Mouse (Mus musculus) midbrain, embryonic 16.5 days (tissue): Measurements from ENCODE around the gene Gm10663. TPM values are rescaled to one million over a fixed set of nuclear protein-coding genes. Genes with fewer than 3 reads are reported as not detected.
A peak's percentile ranks its signal among the peaks of the same experiment; 100 is the strongest.

Source experiments
- ATAC-seq: fragments of 200-750 bp; cut with Nextera tagmentation; 2 replicates; pipeline ENCODE4 v1.8.0; 2017; ENCODE audit warnings: moderate TSS enrichment
- H3K27ac ChIP-seq: fragments of 300-500 bp; sonication (generic); 2 replicates; pipeline ENCODE4 v1.5.1; 2014; ENCODE audit warnings: mild to moderate bottlenecking, low read length, mixed read lengths
- H3K27me3 ChIP-seq: fragments of 300-500 bp; sonication (generic); 2 replicates; pipeline ENCODE4 v1.6.1; 2014; ENCODE audit warnings: low read depth, low read length, mixed read lengths; ENCODE audit not compliant: control insufficient read depth, insufficient read depth
- H3K36me3 ChIP-seq: fragments of 300-500 bp; sonication (generic); 2 replicates; pipeline ENCODE4 v1.6.1; 2014; ENCODE audit warnings: mild to moderate bottlenecking, low read length, moderate library complexity, mixed read lengths; ENCODE audit not compliant: control insufficient read depth, insufficient read depth
- H3K4me1 ChIP-seq: fragments of 300-500 bp; sonication (generic); 2 replicates; pipeline ENCODE4 v1.6.1; 2014; ENCODE audit warnings: mild to moderate bottlenecking, low read length, mixed read lengths; ENCODE audit not compliant: control insufficient read depth, insufficient read depth
- H3K4me2 ChIP-seq: fragments of 300-500 bp; sonication (generic); 2 replicates; pipeline ENCODE4 v1.6.1; 2014; ENCODE audit warnings: mild to moderate bottlenecking, low read length, mixed read lengths
- H3K4me3 ChIP-seq: fragments of 300-500 bp; sonication (generic); 2 replicates; pipeline ENCODE4 v1.5.1; 2014; ENCODE audit warnings: low read depth, mild to moderate bottlenecking, low read length, moderate library complexity, mixed read lengths
- H3K9ac ChIP-seq: fragments of 300-500 bp; sonication (generic); 2 replicates; pipeline ENCODE4 v1.6.1; 2014; ENCODE audit warnings: low read depth, low read length, mixed read lengths
- H3K9me3 ChIP-seq: fragments of 300-500 bp; sonication (generic); replicated peaks from 2 replicates; pipeline ENCODE4 v1.6.1; 2014; ENCODE audit warnings: mild to moderate bottlenecking, low read length, mixed read lengths; ENCODE audit not compliant: control insufficient read depth, poor library complexity, severe bottlenecking
- WGBS: fragments of 180-500 bp; shearing (Covaris S2); extraction: QIAGEN DNeasy Blood & Tissue Kit; methylation state at CpG from one replicate; pipeline ENCODE4 v1.1.7; 2014; 5-methylcytosine and 5-hydroxymethylcytosine counted together
- polyA plus RNA-seq: library from polyadenylated mRNA; unstranded; fragments of >200 nt; fragmentation: Nextera tagmentation; extraction: Ambion mirVana; gene quantifications from 2 replicates; pipeline ENCODE4 v1.2.1, GENCODE M21; 2015

The Gm10663 gene
- polyA plus RNA-seq, 1 experiment from 2014 or later: not detected

DNA sequence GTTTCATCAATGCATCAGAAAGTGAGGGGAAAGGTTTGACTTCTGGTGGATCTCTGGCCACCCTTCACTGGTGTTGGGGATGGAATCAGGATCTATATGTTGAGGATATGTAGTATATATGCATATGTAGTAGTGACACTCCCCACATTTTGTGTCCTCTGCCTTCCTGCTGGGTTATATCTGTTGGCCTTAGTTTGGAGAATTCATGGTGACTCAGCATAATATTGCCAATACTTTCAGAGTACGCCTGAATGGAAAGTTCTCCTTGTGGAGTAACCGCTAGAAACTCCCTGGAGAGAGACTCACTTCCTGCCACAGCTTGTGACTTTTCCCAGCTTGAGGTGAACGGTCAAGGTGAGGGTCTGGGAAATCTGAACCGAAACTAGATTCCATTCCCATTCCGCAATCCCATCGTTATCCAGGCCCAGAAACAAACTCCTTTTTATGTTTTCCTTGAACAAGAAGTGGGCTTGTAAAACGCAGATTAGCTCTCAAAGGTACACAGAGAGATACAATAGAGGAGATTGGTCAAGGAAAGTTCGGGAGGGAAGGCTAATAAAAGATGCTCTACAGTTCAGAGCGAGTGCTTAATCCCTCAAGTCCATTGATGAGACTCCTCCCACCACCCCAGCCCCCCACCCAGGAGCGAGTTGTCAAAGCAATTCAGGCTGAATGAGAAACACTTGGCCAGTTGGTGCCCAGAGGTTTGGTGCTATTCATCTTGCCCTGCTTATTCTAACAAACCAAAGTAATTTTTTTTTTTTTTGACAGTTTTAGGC lies 7.0 kb upstream of the Gm10663 start:
- no peak overlapping the region for H3K4me3 ChIP-seq
- no peaks in the 10 kb centered on the region for H3K4me1 ChIP-seq
- H3K9me3 ChIP-seq: no peaks in the 10 kb centered on the region
- ATAC-seq: peak; percentile 39; the same call in 1 of the 2 replicates
- H3K4me2 ChIP-seq: no peak overlapping the region; the same call in 1 of the 2 replicates
- H3K27me3 ChIP-seq: no peaks in the 10 kb centered on the region
- no peaks in the 10 kb centered on the region for H3K36me3 ChIP-seq
- H3K27ac ChIP-seq: no peak overlapping the region
- H3K9ac ChIP-seq: no peak overlapping the region
- WGBS: 13% methylated on average over 10 of the region's 10 CpGs

DNA sequence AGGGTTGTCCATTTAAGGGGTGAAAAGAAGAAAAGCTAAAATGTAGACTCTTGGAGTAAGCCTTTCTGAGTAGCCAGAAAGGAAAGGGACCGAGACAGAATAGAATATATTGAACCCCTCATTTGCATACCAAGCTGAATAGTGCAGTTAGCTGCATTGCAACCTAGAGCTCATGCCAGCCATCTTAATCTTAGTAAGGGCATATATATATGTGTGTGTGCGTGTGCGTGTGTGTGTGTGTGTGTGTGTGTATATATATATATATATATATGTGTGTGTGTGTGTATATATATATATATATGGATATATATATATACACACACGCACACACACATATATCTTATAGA lies 6.4 kb upstream of the Gm10663 start:
- Histone ChIP-seq H3K4me2 (no peak overlapping the region), H3K9ac (no peak overlapping the region), H3K27ac (no peak overlapping the region), H3K9me3 (no peaks in the 10 kb centered on the region), H3K36me3 (no peaks in the 10 kb centered on the region), H3K4me3 (no peak overlapping the region), H3K4me1 (no peaks in the 10 kb centered on the region), H3K27me3 (no peaks in the 10 kb centered on the region)
- ATAC-seq: no peak; the same call in 1 of the 2 replicates
- 49% methylated on average over 4 of the region's 4 CpGs for WGBS

DNA sequence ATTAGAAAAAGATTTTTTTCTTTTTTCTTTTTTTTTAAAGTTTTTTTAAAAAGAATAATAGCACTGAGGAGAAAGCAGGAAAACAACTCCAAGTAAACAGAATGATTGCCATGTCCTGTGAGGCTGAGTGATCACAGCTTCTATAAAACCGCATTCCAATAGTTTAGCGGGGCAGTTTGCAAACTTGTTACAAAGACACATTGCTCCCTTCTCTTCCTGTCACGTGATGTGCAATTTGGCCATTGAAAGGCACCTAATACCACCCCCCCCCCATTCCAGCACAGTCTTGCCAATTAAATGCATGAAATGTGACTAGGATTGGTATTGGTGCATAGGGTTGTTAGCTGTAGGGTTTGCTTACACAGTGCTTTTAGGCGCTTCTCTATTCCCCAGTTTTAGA lies 3.8 kb upstream of the Gm10663 start:
- no peak overlapping the region for H3K4me3 ChIP-seq
- WGBS: 80% methylated on average over 4 of the region's 4 CpGs
- H3K9me3 ChIP-seq: no peaks in the 10 kb centered on the region
- H3K9ac ChIP-seq: no peak overlapping the region
- ATAC-seq: no peak
- H3K36me3 ChIP-seq: no peaks in the 10 kb centered on the region
- H3K27ac ChIP-seq: no peak overlapping the region
- no peaks in the 10 kb centered on the region for H3K4me1 ChIP-seq
- H3K27me3 ChIP-seq: no peaks in the 10 kb centered on the region
- H3K4me2 ChIP-seq: no peak overlapping the region

DNA sequence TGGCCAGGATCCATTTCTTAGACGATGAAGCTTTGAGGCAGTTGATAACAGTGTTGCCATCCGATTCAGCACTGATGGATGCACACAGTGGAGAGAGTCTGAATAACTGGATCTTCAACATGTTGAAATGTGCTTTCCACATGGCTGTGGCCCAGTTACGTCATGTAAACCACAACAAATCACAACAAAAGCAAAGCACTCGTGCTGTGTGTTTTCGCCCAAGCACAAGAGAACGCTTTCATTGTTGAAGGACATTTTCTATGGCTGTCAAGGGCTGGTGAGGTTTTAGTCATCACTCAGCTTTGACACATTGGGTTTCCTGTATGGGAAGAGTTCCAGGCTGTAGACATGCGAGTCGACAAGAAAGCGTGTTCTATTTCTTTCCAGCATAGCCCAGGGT lies 5.9 kb downstream of the Gm10663 start:
- Histone ChIP-seq H3K36me3 (no peaks in the 10 kb centered on the region), H3K4me3 (no peak overlapping the region), H3K9me3 (no peaks in the 10 kb centered on the region), H3K9ac (no peak overlapping the region), H3K27ac (no peak overlapping the region), H3K27me3 (no peaks in the 10 kb centered on the region), H3K4me1 (no peaks in the 10 kb centered on the region), H3K4me2 (no peak overlapping the region)
- 89% methylated on average over 9 of the region's 9 CpGs for WGBS
- ATAC-seq: no peak

DNA sequence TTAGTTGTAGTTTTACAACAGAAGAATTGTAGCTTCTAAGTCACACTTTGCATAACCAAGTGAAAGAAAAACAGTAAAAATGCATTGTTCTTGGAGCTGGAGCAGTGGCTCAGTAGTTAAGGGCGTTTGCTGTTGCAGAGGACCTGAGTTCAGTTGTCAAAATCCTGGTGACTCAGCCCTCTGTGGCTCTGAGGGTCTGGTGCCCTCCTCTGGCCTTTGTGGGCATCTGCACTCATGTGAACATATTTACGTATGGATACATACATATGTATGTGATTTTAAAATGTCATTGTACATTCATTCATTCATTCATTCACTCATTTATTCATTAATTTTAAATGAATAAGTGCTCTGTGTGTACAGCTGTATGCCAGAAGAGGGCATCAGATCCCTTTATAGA lies 10.8 kb downstream of the Gm10663 start:
- WGBS: 84% methylated on average over 2 of the region's 2 CpGs
- H3K4me2 ChIP-seq: no peak overlapping the region

GRCm38 (mm10) chr8:65087711-65088110 lies 12.9 kb downstream of the Gm10663 start:
- WGBS: 78% methylated on average over 8 of the region's 8 CpGs
- no peak overlapping the region for H3K9ac ChIP-seq
- no peak for ATAC-seq

More for the DNA sequence above, 10.8 kb downstream of the Gm10663 start:
- H3K27ac ChIP-seq: no peak overlapping the region
- no peak for ATAC-seq
- no peaks in the 10 kb centered on the region for H3K36me3 ChIP-seq
- H3K9me3 ChIP-seq: no peaks in the 10 kb centered on the region
- no peak overlapping the region for H3K9ac ChIP-seq
- H3K4me3 ChIP-seq: no peak overlapping the region
- no peaks in the 10 kb centered on the region for H3K4me1 ChIP-seq
- no peaks in the 10 kb centered on the region for H3K27me3 ChIP-seq

GRCm38 (mm10) chr8:65088120-65088519 lies 13.3 kb downstream of the Gm10663 start:
- Histone ChIP-seq H3K9ac (no peak overlapping the region), H3K27ac (no peak overlapping the region), H3K4me2 (no peak overlapping the region), H3K27me3 (no peaks in the 10 kb centered on the region), H3K4me3 (no peak overlapping the region), H3K9me3 (no peaks in the 10 kb centered on the region), H3K36me3 (no peaks in the 10 kb centered on the region), H3K4me1 (no peaks in the 10 kb centered on the region)
- ATAC-seq: no peak
- 91% methylated on average over 12 of the region's 12 CpGs for WGBS

More at GRCm38 (mm10) chr8:65087711-65088110, 12.9 kb downstream of the Gm10663 start:
- Histone ChIP-seq H3K27me3 (no peaks in the 10 kb centered on the region), H3K4me3 (no peak overlapping the region), H3K27ac (no peak overlapping the region), H3K9me3 (no peaks in the 10 kb centered on the region), H3K4me1 (no peaks in the 10 kb centered on the region), H3K36me3 (no peaks in the 10 kb centered on the region), H3K4me2 (no peak overlapping the region)

- H3K27me3 ChIP-seq: no peaks in the 10 kb centered on the region
- no peak for ATAC-seq
- H3K4me2 ChIP-seq: no peak overlapping the region
- H3K36me3 ChIP-seq: no peaks in the 10 kb centered on the region
- H3K9me3 ChIP-seq: no peaks in the 10 kb centered on the region
- H3K27ac ChIP-seq: no peak overlapping the region
- H3K4me1 ChIP-seq: no peaks in the 10 kb centered on the region
- H3K9ac ChIP-seq: no peak overlapping the region
- 84% methylated on average over 7 of the region's 7 CpGs for WGBS
- H3K4me3 ChIP-seq: no peak overlapping the region
Observed at GRCm38 (mm10) chr8:65089781-65090180, 14.9 kb downstream of the Gm10663 start.

- H3K27me3 ChIP-seq: no peaks in the 10 kb centered on the region
- no peaks in the 10 kb centered on the region for H3K36me3 ChIP-seq
- H3K27ac ChIP-seq: no peak overlapping the region
- ATAC-seq: no peak
- no peaks in the 10 kb centered on the region for H3K9me3 ChIP-seq
- no peak overlapping the region for H3K4me2 ChIP-seq
- no peak overlapping the region for H3K9ac ChIP-seq
- 66% methylated on average over 7 of the region's 7 CpGs for WGBS
- H3K4me3 ChIP-seq: no peak overlapping the region
- H3K4me1 ChIP-seq: no peaks in the 10 kb centered on the region
Observed at GRCm38 (mm10) chr8:65097760-65098415, 23.1 kb downstream of the Gm10663 start.
